Mouse (Mus musculus): ENCODE data around the gene Sos1.

DNA sequence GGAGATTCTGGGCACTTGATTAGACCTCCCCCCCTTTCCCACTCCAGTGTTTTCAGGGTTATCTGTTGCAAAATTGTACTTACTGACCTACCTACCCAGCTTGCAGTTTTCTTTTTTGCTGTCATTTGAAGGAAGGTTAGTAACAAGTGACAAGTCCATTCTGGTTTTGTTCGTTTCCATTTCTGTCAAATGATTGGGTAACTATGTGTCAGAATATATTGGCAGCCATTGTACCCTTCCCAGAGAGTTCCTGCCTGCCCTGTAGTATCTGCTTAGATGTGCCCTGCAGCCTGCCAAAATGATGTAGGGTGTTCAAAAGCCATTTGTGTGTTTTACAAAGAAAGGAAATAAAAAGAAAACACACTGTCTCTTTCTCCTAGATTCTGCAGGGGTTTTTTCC lies 94.6 kb downstream of the Sos1 start:
- TF ChIP-seq CTCF (IDR thresholded peaks at IDR 0.05), result no peak
- TF ChIP-seq POLR2A (IDR thresholded peaks at IDR 0.05; ENCODE audit: insufficient read depth, low read depth, low read length), result no peak
- TF ChIP-seq EP300 (IDR thresholded peaks at IDR 0.05; ENCODE audit: insufficient read depth, low read depth, low read length), result no peak
